Mouse (Mus musculus) kidney, postnatal 10 days (tissue): ENCODE measurements around the gene Lnx1.

Experiments used
- DNase-seq: peaks from one replicate; pipeline ENCODE4 v3.0.0; 2021; ENCODE audit warnings: mixed read lengths

Lnx1 gene

DNA sequence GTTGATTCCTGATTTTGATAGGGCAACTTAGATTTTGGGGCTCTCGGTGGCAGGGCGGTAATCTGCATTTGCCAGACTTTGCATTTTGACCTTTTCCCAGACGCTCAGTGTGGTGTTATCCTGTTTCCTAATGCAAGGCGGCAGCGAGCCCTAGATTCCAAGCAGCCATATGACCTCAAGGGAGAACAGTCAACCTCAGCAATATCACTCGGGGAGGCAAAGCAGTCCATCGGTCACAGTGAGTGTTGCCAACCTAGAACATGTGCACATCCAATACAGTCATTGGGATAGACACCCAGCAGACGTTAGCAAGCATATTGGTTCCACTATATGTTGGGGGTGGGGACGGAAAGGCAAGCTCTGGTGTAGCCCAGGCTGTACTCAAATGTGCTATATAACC is 54.5 kb downstream of the Lnx1 start:
- DNase-seq: no peak

GRCm38 (mm10) chr5:74647584-74647984 is 55.1 kb downstream of the Lnx1 start:
- DNase-seq: no peak

- no peak for DNase-seq
These were observed 60.4 kb downstream of the Lnx1 start for GRCm38 (mm10) chr5:74642291-74642690.

DNA sequence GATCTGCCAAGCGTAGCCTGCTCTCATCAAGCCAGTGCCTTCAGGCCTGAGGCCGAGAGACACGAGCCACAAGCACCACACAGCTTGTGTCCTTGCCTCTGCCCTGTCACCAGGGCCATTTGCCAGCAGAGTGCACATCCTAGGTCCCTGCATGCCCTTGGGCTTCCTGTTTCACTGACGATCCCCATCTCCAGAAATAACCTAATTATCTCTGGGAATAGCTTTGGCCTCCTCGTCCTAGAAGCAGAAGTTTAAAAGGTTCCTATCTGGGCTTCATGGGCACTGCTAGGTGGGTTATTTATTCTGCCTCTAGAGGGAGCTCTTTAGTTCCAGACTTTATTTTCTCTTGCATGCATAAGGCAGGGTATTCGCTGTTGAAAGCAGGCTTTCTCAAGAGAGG is 61.7 kb downstream of the Lnx1 start:
- peak; percentile 48 for DNase-seq

- no peak for DNase-seq
These were observed 62.2 kb downstream of the Lnx1 start for GRCm38 (mm10) chr5:74640504-74640903.

DNA sequence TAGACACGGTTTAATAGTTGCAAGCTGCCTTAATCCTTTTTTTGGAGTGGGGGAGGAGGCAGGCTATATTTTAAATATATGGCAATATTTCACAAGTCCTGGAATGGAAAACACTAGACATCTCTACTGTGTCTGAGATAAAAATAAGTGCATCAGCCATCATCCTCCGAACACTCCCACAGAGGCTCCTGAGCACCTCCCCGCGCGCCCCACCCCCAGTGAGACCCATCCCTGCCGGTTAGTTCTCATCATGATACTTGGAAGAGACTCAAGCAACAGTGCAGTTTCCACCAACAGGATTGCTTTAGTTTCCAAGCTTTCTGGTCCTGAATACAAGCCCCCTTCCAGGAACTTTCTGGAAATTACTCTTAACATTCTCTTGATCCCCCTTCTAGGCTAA is 63.2 kb downstream of the Lnx1 start:
- DNase-seq: peak; percentile 40

DNA sequence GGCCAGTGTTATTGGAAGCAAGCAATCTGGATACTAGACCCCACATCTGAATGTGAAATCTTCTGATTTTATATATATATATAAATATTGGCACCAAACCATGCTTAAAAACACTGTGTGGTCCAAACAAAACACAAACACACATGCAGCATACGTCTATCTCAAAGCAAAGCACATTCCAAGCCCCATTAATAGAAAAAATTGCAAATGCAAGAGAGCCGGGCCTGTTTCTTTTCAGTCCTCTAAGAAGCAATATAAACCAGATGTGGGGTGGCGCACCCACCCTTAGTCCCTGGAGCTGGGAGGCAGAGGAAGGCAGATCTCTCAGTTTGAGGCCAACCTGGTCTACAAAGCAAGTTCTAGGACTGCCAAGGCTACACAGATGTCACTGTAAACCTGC is 68.3 kb downstream of the Lnx1 start:
- no peak for DNase-seq

DNA sequence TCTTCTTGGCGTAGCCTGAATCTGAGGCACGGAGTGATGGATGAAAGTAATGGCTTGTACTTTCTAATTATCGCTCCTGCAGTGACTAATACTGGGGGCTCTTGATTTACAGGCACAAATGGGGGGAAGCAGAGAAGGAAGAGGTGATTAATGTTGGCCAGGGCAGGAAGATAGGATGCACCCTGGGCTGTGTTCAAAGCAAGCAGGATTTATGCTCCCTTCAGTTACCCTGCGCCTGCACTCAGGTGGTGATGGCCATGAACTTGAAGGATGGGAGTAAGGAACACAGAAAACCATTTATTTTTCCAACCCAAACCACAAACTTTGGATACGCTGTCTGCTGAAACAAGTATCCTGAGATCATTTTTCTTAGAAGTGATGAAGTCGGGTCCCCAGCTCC is 69.3 kb downstream of the Lnx1 start:
- DNase-seq: no peak

DNA sequence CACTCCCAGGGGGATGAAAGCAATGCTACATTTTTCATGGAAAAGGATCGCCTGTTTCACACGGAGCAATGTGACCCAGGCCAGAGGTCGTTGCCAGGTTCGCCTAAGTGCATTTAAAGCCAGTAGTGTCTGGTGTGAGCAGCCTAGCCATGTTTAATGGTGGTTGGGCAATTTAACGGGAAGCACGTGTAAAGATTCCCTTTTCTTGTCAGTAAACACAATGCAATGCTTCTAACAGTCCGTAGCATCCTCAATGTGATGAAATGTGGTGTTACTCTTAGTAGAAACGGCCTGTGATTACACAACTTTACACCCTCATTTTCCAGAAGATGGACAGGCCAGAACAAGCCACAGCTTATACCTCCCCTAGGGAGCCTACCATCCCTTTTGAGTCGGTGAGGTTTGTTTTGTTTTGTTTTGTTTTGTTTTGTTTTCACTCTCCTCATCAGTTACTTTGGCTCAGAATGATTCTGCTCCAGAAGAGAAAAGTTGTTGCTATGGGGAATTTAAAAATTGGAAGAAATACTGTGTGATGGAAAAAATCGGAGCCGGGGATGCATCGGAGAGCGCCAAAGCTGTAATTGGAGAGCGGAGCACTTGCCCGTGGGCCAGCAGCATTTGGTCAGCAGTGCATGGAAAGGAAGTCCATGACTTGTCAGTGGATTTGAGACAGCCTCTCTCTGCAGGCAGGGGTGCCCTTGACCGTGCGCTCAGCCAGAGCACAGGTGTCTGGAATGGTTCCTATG is 70.2 kb downstream of the Lnx1 start:
- DNase-seq: peak; percentile 20

DNA sequence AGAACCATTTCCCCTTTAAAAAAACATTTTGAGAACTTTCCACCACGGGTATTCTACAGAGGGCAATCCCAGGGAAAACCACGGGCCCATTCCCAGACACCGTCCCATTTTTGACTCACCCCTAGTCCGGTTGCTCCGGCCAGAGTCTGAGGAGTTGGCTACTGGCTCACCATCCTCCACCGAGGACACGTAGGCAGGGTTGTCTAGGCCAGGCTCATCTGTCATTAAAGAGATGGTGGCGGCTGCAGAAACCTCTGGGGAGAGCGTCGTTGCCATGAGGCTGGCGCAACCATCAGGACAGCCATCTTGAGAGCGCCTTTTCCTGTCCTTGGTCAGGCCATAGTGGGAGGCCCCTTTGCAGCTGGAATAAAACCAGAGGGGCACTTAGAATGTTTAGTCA is 74.7 kb downstream of the Lnx1 start:
- DNase-seq: no peak

GRCm38 (mm10) chr5:74624385-74624784 is 78.3 kb downstream of the Lnx1 start:
- DNase-seq: no peak

- DNase-seq: no peak
These were observed 79.3 kb downstream of the Lnx1 start for GRCm38 (mm10) chr5:74623316-74624000.

- DNase-seq: no peak
These were observed 80.8 kb downstream of the Lnx1 start for GRCm38 (mm10) chr5:74621691-74622470.

DNA sequence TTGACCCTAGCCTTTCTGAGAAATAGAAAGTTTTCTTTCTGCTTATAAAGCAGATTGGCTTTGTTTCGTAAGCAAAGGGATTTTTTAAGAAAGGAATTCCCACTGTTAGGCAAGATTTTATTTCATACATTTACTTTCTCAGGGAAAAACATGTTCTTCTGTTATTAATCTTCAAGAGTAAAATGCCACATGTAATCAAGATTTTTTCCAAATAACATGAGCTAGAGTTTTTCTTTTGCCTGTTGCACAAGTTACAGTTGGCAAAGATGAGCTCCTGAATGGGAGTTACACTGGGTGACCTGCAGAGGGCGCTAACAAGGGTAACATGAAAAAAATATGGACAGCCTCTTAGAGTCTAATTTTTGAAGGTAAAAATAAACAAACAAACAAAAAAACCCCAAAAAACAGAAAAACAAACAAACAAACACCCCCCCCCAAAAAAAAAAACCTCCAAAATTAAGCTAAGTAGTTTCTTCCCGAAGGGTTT is 84.1 kb downstream of the Lnx1 start:
- peak; percentile 31 for DNase-seq

- DNase-seq: no peak
These were observed 84.7 kb downstream of the Lnx1 start for GRCm38 (mm10) chr5:74617816-74618572.

GRCm38 (mm10) chr5:74613491-74614151 is 89.1 kb downstream of the Lnx1 start:
- DNase-seq: no peak

- DNase-seq: no peak
These were observed 90.0 kb downstream of the Lnx1 start for GRCm38 (mm10) chr5:74612713-74613112.

DNA sequence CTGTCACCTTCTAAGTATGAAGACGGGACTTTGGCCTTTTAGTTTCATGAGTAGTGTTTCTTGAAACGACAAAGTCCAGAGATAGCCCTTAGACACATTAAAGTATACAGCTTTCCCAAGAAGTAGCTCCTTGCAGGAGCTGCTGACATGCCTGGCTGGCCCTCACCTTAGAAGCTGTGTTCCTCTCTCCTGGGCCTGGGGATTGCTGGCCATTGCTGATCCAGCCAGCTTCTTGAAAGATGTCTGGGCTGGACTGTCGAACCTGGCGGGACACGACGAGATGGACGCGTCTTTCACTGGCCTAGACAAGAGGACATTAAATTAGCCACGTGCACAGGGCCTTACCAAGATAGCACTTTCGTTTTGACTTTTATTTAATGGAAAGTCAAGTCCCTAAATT is 92.2 kb downstream of the Lnx1 start:
- DNase-seq: no peak

GRCm38 (mm10) chr5:74606213-74606612 is 96.5 kb downstream of the Lnx1 start:
- DNase-seq: no peak

DNA sequence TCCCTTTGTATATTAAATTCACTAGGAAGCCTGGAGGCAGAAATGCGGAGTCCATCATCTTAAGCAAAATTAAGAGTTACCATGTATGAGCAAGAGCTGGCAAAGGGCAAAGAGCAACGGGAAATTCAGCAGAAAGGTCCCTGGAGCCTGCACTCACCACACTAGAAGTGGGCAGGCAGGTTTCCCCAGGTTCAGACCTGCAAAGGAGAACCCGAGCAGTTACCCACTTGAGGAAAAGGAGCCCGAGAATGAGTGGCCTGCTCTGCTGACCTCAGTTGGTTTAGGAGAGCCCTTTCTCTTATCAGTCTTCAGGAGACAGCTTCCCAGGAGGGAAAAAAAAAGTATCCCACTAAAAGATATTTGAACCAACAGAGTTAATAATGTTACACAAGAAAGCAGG is 99.4 kb downstream of the Lnx1 start:
- no peak for DNase-seq

- no peak for DNase-seq
These were observed 100.3 kb downstream of the Lnx1 start for GRCm38 (mm10) chr5:74602371-74602770.

- peak; percentile 29 for DNase-seq
These were observed 100.7 kb downstream of the Lnx1 start for GRCm38 (mm10) chr5:74601965-74602364.
